Mouse (Mus musculus) midbrain, embryonic 12.5 days (tissue): Measurements from ENCODE around the gene Agbl1. TPM values are rescaled to one million over a fixed set of nuclear protein-coding genes. Genes with fewer than 3 reads are reported as not detected.

Source experiments
- ATAC-seq: fragments of 200-750 bp; cut with Nextera tagmentation; 2 replicates; pipeline ENCODE4 v1.8.0; 2017; ENCODE audit warnings: low read depth, moderate TSS enrichment, moderate library complexity; ENCODE audit not compliant: low FRiP score
- H3K27ac ChIP-seq: fragments of 300-500 bp; sonication (generic); replicated peaks from 2 replicates; pipeline ENCODE4 v1.5.1; 2016; ENCODE audit warnings: mild to moderate bottlenecking
- H3K27me3 ChIP-seq: fragments of 300-500 bp; sonication (generic); 2 replicates; pipeline ENCODE4 v1.6.1; 2016; ENCODE audit warnings: mild to moderate bottlenecking
- H3K36me3 ChIP-seq: fragments of 300-500 bp; sonication (generic); 2 replicates; pipeline ENCODE4 v1.6.1; 2016
- H3K4me1 ChIP-seq: fragments of 300-500 bp; sonication (generic); 2 replicates; pipeline ENCODE4 v1.6.1; 2016
- H3K4me2 ChIP-seq: fragments of 300-500 bp; sonication (generic); replicated peaks from 2 replicates; pipeline ENCODE4 v1.6.1; 2016; ENCODE audit warnings: mild to moderate bottlenecking, moderate library complexity
- H3K4me3 ChIP-seq: fragments of 300-500 bp; sonication (generic); 2 replicates; pipeline ENCODE4 v1.5.1; 2016; ENCODE audit warnings: mild to moderate bottlenecking
- H3K9ac ChIP-seq: fragments of 300-500 bp; sonication (generic); replicated peaks from 2 replicates; pipeline ENCODE4 v1.6.1; 2016; ENCODE audit warnings: mild to moderate bottlenecking, moderate library complexity
- H3K9me3 ChIP-seq: fragments of 300-500 bp; sonication (generic); 2 replicates; pipeline ENCODE4 v1.6.1; 2016; ENCODE audit warnings: mild to moderate bottlenecking
- WGBS: fragments of 180-500 bp; shearing (Covaris S2); methylation state at CpG from one replicate; pipeline ENCODE4 v1.1.7; 2016; 5-methylcytosine and 5-hydroxymethylcytosine counted together
- polyA plus RNA-seq: library from polyadenylated mRNA; unstranded; fragments of >200 nt; fragmentation: Nextera tagmentation; extraction: Ambion mirVana; gene quantifications from 2 replicates; pipeline ENCODE4 v1.2.1, GENCODE M21; 2016

Gene Agbl1
- polyA plus RNA-seq, 1 experiment from 2014 or later = 0.06 TPM

DNA sequence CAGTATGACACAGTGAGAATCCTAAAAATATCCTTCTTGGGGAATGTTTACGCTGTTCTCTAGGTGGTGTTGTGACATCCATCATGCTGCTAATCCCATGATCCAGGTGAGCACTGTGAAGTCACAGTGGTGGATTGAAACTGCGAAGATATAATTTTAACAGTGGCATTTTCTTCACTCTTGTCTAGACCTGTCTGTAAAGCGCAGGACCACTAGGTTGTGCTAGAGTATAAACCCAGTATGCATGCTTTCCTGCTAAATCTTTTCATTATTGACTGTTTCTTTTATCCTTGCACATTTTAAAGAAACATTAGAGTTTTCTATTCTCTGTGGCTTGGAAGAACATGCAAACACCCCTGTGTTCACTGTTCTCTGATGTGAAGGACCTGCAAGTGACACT, 57.8 kb downstream of the Agbl1 start:
- WGBS = 80% methylated on average over 3 of the region's 3 CpGs
- no peak overlapping the region for H3K9ac ChIP-seq
- H3K9me3 ChIP-seq = no peaks in the 10 kb centered on the region
- H3K4me3 ChIP-seq = no peak overlapping the region
- no peaks in the 10 kb centered on the region for H3K4me1 ChIP-seq
- H3K36me3 ChIP-seq = no peaks in the 10 kb centered on the region
- no peak for ATAC-seq
- no peak overlapping the region for H3K27ac ChIP-seq
- H3K4me2 ChIP-seq = no peak overlapping the region
- no peaks in the 10 kb centered on the region for H3K27me3 ChIP-seq

DNA sequence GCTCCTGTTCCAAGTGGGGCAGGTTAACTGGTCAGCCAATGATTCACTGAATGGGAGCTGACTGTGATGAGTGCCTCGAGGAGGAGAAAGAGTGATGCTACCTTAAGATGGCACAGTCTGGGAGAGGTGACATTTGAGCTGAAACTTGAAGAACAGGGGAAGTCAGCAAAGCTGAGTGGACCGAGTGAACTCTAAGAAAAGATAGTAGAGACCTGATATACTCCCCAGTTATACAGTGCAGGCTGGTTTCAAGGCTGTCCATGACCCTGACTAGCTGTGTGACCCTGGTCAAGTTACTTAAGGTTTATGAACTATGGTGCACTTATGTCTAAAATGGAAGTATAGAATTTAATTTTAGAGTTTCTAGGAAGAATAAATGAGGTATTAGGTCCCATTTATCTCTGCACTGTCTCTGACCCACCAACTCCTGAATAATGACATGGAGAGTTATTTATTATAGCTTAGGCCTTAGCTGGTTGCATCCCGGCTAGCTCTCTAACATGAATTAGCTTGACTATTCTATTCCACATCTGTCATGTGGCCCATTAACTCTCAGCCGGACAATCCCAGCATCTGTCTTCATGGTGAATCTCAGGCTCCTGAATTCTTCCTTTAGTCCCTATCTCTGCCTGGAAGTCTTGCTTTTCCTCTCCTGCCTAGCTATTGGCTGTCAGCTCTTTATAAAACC, 92.3 kb downstream of the Agbl1 start:
- Histone ChIP-seq H3K4me2 (no peak overlapping the region), H3K4me3 (no peak overlapping the region), H3K9ac (no peak overlapping the region), H3K4me1 (no peaks in the 10 kb centered on the region), H3K36me3 (no peaks in the 10 kb centered on the region), H3K9me3 (no peaks in the 10 kb centered on the region), H3K27me3 (no peaks in the 10 kb centered on the region), H3K27ac (no peak overlapping the region)
- no peak for ATAC-seq
- 87% methylated on average over 4 of the region's 4 CpGs for WGBS

DNA sequence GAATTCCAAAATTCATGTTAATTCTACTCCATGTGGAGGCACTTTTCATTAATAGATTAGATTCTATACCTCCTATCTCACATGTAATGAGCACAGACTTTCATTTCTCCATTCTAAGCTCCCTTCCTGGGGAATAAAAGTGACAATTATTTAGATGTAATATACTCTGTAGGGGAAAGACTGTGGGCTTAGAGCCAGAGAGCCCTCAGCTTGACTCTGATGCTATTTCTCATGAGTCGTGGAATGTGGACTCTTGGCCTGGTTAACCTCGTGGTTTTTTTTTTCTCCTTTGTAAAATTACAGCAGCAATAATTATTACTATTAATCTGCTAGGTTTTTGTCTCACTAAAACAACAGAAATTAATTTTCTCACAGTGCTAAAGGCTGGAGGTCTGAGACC, 96.4 kb downstream of the Agbl1 start:
- 66% methylated on average over 2 of the region's 2 CpGs for WGBS
- no peak for ATAC-seq
- Histone ChIP-seq H3K4me1 (no peaks in the 10 kb centered on the region), H3K27me3 (no peaks in the 10 kb centered on the region), H3K27ac (no peak overlapping the region), H3K36me3 (no peaks in the 10 kb centered on the region), H3K4me2 (no peak overlapping the region), H3K4me3 (no peak overlapping the region), H3K9ac (no peak overlapping the region), H3K9me3 (no peaks in the 10 kb centered on the region)

DNA sequence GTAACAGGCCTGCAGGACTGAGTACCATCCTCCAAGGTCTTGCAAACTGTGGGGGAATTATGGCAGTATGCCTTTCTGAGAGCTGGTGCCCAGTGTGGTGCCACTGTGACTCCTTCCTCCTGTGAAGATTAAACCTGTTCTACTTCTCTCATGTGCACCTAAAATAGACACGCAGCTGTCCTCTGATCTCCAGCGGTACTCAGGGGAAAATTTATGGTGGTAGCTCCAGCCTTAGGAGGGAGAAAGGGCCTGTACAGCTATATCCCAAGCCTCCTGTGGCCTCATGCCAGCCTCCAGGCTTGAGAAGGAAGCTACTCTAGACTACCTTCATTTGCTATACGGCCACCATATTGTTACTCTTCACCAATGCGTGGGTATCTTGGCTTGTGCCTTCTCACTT, 109.6 kb downstream of the Agbl1 start:
- no peak overlapping the region for H3K4me2 ChIP-seq
- no peaks in the 10 kb centered on the region for H3K36me3 ChIP-seq
- H3K9ac ChIP-seq = no peak overlapping the region
- no peaks in the 10 kb centered on the region for H3K4me1 ChIP-seq
- H3K27ac ChIP-seq = no peak overlapping the region
- ATAC-seq = no peak
- 93% methylated on average over 4 of the region's 4 CpGs for WGBS
- H3K4me3 ChIP-seq = no peak overlapping the region
- no peaks in the 10 kb centered on the region for H3K27me3 ChIP-seq
- H3K9me3 ChIP-seq = no peaks in the 10 kb centered on the region

DNA sequence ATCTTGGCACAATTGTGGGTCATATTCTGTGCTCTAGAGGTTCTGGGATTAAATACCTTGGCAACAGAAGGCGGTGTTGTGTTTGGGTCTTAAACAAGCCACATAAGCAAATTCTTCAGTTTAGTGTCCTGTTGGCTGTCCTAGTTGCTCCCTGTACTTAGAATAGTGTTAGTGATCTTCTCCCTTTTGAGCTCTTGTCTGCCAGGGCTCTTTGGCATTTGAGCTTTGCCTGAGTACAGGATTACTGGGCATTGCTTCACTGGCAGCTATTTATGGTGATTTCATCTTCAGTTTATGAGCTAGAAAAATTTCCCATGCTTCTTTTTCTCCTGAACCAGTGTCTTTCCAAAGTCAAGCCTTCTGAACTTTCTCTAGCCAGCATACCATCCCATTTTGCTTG, 111.9 kb downstream of the Agbl1 start:
- Histone ChIP-seq H3K36me3 (no peaks in the 10 kb centered on the region), H3K4me3 (no peak overlapping the region), H3K27ac (no peak overlapping the region), H3K27me3 (no peaks in the 10 kb centered on the region), H3K4me1 (no peaks in the 10 kb centered on the region), H3K9me3 (no peaks in the 10 kb centered on the region), H3K4me2 (no peak overlapping the region), H3K9ac (no peak overlapping the region)
- no peak for ATAC-seq
- 86% methylated on average over 1 of the region's 1 CpGs for WGBS

DNA sequence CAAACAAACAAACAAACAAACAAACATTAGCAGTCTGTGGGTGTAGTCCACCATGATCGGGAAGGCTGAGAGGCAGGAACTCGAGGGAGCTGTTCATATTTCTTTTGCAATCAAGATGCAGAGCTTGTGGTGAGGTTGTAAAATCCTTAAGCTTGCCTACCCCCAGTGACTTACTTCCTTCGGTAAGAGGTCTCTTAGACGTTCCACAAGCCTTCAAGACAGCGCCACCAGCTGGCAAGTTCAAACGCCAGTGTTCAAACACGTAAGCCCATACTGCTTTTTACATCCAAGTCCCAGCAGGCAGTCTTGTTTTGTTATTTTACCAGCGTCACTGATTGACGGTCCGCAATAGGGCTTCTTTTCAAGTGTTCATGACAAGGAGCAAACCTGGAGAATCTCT, 123.8 kb downstream of the Agbl1 start:
- Histone ChIP-seq H3K9me3 (0 out of 2 replicates have a peak, but pooled peaks cover 6% of the 10 kb centered on the region), H3K27me3 (no peaks in the 10 kb centered on the region), H3K36me3 (no peaks in the 10 kb centered on the region), H3K27ac (no peak overlapping the region), H3K4me1 (no peaks in the 10 kb centered on the region), H3K9ac (no peak overlapping the region), H3K4me2 (no peak overlapping the region), H3K4me3 (no peak overlapping the region)
- ATAC-seq = no peak
- WGBS = 54% methylated on average over 10 of the region's 10 CpGs

DNA sequence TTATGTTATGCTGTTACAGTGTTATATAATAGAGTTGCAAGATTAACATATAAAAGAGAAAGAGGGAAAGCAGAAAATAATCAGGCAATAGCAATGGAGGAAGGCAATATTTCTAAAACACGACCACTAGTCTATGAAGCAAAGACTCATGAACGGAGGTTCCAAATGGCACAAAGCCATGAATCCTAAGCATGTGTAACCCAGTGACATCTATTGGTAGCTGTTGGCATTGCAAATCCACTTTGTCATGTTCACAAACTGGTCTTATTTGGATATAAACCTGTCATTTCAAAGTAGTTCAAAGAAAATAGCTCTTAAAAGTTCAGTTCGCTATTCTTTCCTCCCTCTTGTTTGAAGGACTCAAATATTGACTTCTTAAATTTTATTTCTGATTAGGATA, 124.8 kb downstream of the Agbl1 start:
- no peak overlapping the region for H3K4me2 ChIP-seq
- H3K27ac ChIP-seq = no peak overlapping the region
- no peaks in the 10 kb centered on the region for H3K27me3 ChIP-seq
- no peaks in the 10 kb centered on the region for H3K36me3 ChIP-seq
- 0 out of 2 replicates have a peak, but pooled peaks cover 6% of the 10 kb centered on the region for H3K9me3 ChIP-seq
- no peaks in the 10 kb centered on the region for H3K4me1 ChIP-seq
- WGBS = 32% methylated on average over 3 of the region's 3 CpGs
- H3K4me3 ChIP-seq = no peak overlapping the region
- no peak for ATAC-seq
- H3K9ac ChIP-seq = no peak overlapping the region

DNA sequence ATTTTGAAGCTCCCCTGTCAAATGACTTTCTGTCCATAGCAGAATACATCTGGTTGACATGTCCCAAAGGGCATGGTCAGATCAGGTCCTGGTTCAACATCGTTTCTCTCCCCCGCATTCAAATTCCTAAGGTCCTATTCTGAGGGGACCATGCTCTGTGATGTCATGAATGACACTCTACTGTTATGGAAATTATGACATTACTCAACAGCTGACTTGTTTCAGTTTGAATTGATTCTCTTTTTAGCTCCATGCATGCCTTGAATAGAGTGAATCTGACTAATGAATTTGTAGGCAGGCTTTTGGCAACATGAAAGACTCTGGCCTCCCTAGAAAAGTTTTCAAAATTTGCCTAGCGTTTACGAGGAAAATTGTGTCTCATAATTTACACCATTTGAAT, 141.6 kb downstream of the Agbl1 start:
- H3K9me3 ChIP-seq = no peaks in the 10 kb centered on the region
- H3K4me1 ChIP-seq = no peaks in the 10 kb centered on the region
- no peak overlapping the region for H3K4me2 ChIP-seq
- H3K36me3 ChIP-seq = no peaks in the 10 kb centered on the region
- ATAC-seq = no peak
- 71% methylated on average over 4 of the region's 4 CpGs for WGBS
- H3K27ac ChIP-seq = no peak overlapping the region
- no peak overlapping the region for H3K9ac ChIP-seq
- no peaks in the 10 kb centered on the region for H3K27me3 ChIP-seq
- H3K4me3 ChIP-seq = no peak overlapping the region

DNA sequence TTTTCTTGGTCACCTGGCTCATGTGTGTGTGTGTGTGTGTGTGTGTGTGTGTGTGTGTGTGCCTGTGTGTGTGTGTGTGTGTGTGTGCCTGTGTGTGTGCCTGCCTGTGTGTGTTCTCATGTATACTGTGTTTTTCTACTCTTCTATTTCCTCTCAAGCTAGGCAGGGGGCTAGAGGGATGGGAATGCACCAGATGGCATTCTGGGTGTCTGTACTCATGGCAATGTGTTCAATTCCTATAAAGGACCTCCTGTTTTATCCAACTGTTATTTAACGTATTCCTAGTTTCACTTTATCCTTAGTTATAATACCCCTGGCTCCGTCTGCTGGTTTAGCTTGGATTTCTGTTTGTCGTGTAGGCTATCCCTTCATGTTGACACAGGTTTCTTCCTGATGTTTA, 149.8 kb downstream of the Agbl1 start:
- Histone ChIP-seq H3K9me3 (no peaks in the 10 kb centered on the region), H3K27me3 (no peaks in the 10 kb centered on the region), H3K4me3 (no peak overlapping the region), H3K36me3 (no peaks in the 10 kb centered on the region), H3K4me1 (no peaks in the 10 kb centered on the region), H3K9ac (no peak overlapping the region), H3K4me2 (no peak overlapping the region), H3K27ac (no peak overlapping the region)
- WGBS = 92% methylated on average over 3 of the region's 3 CpGs
- no peak for ATAC-seq

DNA sequence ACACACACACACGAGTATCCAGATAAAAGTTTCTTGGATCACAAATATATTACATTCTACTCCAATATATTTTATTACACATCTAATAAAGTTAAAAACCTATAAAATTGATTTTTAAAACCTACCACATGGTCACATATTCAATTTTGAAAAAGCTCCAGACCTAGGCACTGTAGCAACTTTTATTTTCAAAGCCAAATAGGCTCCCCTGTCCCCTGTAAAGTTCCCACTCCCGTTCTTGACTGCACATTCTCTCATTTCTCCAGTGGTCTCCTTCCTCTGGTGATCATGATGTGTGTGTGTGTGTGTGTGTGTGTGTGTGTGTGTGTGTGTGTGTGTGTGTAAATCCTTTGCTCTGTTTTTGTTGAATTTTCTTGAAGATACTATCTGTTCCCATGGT, 152.3 kb downstream of the Agbl1 start:
- no peaks in the 10 kb centered on the region for H3K4me1 ChIP-seq
- no peak for ATAC-seq
- WGBS = 82% methylated on average over 2 of the region's 2 CpGs

DNA sequence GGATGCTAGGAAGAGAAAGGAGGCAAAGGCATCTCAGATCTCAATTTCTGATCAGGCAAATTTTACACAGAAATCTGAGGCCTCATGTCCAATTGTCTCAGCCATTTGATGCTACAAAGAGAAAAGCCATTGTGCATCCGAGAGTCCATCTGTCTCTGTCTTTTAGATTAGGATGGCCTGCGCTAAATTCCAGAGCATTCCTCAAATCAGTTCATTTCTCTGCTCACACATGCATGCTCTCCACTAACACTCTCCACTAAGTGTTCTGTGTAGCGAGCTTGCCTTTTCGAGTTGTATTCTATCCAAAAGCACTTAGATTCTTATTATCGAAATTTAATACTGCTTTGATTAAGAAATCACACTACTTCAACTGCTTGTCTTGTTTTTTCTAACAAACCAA, 159.6 kb downstream of the Agbl1 start:
- H3K4me3 ChIP-seq = no peak overlapping the region
- no peak overlapping the region for H3K9ac ChIP-seq
- no peak for ATAC-seq
- H3K36me3 ChIP-seq = no peaks in the 10 kb centered on the region
- H3K9me3 ChIP-seq = no peaks in the 10 kb centered on the region
- H3K27ac ChIP-seq = no peak overlapping the region
- WGBS = 82% methylated on average over 5 of the region's 5 CpGs
- peaks cover 14% of the 10 kb centered on the region for H3K4me1 ChIP-seq
- 0 out of 2 replicates have a peak, but pooled peaks cover 6% of the 10 kb centered on the region for H3K27me3 ChIP-seq
- no peak overlapping the region for H3K4me2 ChIP-seq

More for the DNA sequence above, 152.3 kb downstream of the Agbl1 start:
- no peak overlapping the region for H3K4me3 ChIP-seq
- H3K4me2 ChIP-seq = no peak overlapping the region
- H3K9me3 ChIP-seq = no peaks in the 10 kb centered on the region
- H3K36me3 ChIP-seq = no peaks in the 10 kb centered on the region
- H3K27me3 ChIP-seq = no peaks in the 10 kb centered on the region
- H3K27ac ChIP-seq = no peak overlapping the region
- H3K9ac ChIP-seq = no peak overlapping the region

DNA sequence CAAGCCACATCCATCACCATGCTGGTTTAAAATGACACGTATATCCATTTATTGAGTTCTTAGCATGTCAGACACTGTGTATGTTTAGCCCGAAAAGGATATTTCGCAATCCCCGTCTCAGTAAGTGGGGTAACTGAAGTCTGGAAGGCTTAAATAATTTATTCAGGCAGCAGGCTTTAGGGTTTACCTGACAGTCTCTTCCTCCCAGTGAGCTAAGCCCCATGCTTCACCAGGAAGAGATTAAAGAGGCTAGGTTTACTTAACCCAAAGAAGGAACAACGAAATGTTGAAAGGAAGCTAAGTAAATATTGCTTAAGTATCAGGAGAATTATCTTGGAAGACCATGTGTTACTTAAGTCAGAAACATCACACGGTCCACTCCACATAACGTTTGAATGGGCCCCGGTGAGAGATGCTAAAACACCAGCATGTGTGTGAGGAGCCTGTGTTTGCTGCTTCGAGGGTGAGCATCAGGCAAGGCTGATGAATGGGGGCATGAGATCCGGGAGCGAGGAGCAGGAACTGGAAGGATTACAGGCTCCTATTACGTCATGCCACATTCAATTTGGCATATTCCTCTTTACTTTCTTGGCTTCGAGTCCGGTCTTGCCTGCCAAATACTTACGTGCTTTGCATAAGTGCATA, 162.7 kb downstream of the Agbl1 start:
- Histone ChIP-seq H3K9ac (no peak overlapping the region), H3K4me3 (peak overlapping the region; percentile 36), H3K36me3 (no peaks in the 10 kb centered on the region), H3K9me3 (no peaks in the 10 kb centered on the region), H3K4me1 (peaks cover 14% of the 10 kb centered on the region), H3K27me3 (0 out of 2 replicates have a peak, but pooled peaks cover 6% of the 10 kb centered on the region), H3K27ac (no peak overlapping the region), H3K4me2 (peak overlapping the region; percentile 50)
- peak; percentile 76 for ATAC-seq
- WGBS = 16% methylated on average over 15 of the region's 15 CpGs
